Mouse (Mus musculus) embryonic stem cell, embryonic (primary cell): Measurements from ENCODE around the gene Rbbp4.

Experiments used
- CTCF ChIA-PET, 4 experiments: fragments of 300-600 bp in 2 of 4; fragments of 350-600 bp in 2 of 4; sonication (Branson Sonifier 250); formaldehyde crosslinking; loops; one replicate each; lab custom pipeline; 2022; ENCODE audit warnings: inconsistent platforms in 2 of 4; lab: Charles Lee
- POLR2A ChIA-PET, 4 experiments: fragments of 300-600 bp in 2 of 4; fragments of 350-600 bp in 2 of 4; sonication (Branson Sonifier 250); formaldehyde crosslinking; loops; one replicate each; lab custom pipeline; 2022; ENCODE audit warnings: antibody characterized with exemption in 4 of 4, inconsistent platforms in 1 of 4; lab: Charles Lee

The Rbbp4 gene

DNA sequence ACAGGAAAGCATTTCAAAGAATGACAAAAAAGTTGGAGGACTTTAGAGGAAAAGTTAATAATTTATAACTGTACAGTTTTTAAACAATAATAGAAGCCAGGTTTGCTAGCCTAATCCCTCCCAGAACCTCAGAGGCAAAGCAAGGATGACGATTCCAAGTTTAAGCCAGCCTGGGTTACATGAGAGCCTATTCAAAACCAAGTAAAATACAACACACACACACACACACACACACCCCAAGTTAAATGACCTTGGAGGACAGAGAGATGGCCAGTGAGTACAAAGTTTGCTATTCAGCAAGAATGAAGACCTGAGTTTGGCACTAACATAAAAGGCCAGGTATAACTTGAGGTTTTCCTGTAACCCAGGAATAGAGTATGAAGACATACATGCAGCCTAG, 9.0 kb downstream of the Rbbp4 start:
- CTCF ChIA-PET, result interaction anchor here in 2 of 4 experiments (0.7 kb wide), 2 partner anchors 17 to 52 kb away, joined by 3 to 4 read pairs; no protein-coding TSS in a partner anchor
- POLR2A ChIA-PET, result interaction anchor here (0.6 to 1.4 kb wide), 10 partner anchors 8 to 136 kb away, joined by 3 to 6 read pairs (median 4); partner anchors contain the start of gene Rbbp4 (in 2 of the 4)

DNA sequence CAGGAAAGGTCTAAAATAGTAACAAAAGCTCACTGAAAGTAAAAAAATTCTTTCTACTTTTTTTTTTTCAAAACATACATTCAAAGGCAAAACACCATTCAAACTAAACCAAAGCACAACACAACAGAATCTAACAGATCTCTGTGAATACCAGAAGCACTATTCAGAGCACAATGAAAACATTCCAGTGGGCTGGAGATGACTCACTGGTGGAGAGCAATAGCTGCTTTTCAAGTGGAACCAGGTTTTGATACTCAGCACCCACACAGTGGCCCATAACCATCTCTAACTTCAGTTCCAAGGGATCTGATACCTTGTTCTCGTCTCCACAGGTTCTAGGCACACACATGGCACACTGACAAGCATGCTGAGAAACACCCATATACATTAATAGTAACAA, 10.4 kb downstream of the Rbbp4 start:
- POLR2A ChIA-PET, result interaction anchor here in 2 of 4 experiments (1.0 to 1.7 kb wide), 5 partner anchors 10 to 18 kb away, joined by 3 to 5 read pairs (median 3); partner anchors contain the start of gene Rbbp4 (in 1 of the 2)
- CTCF ChIA-PET, result no interaction called here

DNA sequence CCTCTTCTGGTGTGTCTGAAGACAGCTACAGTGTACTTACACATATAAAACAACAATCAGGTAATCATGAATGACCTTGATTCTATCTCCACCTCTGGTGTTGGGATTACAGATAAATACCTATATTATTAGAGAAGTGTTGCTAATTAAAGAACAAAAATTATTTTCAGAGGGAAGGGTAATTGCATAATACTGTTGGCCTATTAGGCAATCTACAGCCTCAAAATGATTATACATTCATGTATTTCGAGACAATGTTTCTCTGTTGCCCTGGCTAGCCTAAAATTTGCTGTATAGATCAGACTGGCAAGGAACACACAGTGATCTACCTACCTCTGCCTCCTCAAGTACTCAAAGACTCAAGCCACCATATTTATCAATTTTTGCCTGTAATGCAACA, 11.7 kb downstream of the Rbbp4 start:
- CTCF ChIA-PET, result interaction anchor here in 1 of 4 experiments (0.6 kb wide), 1 partner anchor 307 kb away, joined by 3 read pairs; no protein-coding TSS in a partner anchor

DNA sequence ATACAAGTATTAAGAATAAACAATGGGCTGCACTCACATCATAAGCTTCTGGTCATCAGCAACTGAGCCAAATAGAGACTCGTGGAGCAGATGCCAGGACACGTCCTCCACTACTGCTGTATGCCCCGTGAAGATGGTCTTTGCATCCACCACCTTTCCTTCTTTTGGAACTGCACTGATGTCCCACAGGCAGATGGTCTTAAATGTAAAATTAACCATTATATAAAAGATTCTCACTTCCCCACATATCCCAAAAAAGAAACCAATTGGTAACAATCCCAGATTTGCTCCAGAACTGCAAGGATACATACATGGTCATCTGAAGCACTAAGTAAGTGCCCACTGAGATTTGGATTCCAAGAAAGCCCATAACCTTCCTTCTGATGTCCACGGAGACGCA, 13.1 kb downstream of the Rbbp4 start:
- ChIA-PET POLR2A (interaction anchor here in 1 of 4 experiments (0.6 to 1.0 kb wide), 2 partner anchors 9 to 27 kb away, joined by 3 to 8 read pairs; no protein-coding TSS in a partner anchor), CTCF (interaction anchor here in 1 of 4 experiments (0.6 kb wide), 1 partner anchor 48 kb away, joined by 4 read pairs; no protein-coding TSS in a partner anchor)

More for the DNA sequence above, 11.7 kb downstream of the Rbbp4 start:
- POLR2A ChIA-PET, result interaction anchor here in 2 of 4 experiments (0.6 to 1.7 kb wide), 6 partner anchors 9 to 127 kb away, joined by 3 to 4 read pairs (median 3); no protein-coding TSS in a partner anchor

DNA sequence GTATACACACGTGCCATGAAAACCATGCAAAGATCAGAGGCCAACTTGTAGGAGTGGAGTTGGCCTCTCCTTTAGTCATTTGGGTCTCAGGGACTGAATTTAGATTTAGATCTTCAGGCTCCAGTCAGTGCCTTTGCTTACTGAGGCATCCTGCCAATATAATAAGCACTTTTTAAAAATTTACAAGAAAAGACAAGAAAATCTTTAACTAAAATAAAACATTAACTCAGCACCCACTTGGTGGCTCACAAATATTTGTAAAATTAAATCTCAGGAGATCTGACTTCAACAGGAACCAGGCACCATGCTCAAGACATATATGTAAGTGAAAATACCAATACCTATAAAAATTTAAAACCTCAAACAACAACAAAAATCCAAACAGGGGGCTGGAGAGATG, 14.3 kb downstream of the Rbbp4 start:
- POLR2A ChIA-PET, result interaction anchor here in 2 of 4 experiments (0.6 to 24.2 kb wide), 4 partner anchors 8 to 102 kb away, joined by 3 to 320 read pairs (median 4); partner anchors contain the start of gene Sync (in 1 of the 2)
- CTCF ChIA-PET, result interaction anchor here in 1 of 4 experiments (0.6 kb wide), 1 partner anchor 19 kb away, joined by 3 read pairs; no protein-coding TSS in a partner anchor

DNA sequence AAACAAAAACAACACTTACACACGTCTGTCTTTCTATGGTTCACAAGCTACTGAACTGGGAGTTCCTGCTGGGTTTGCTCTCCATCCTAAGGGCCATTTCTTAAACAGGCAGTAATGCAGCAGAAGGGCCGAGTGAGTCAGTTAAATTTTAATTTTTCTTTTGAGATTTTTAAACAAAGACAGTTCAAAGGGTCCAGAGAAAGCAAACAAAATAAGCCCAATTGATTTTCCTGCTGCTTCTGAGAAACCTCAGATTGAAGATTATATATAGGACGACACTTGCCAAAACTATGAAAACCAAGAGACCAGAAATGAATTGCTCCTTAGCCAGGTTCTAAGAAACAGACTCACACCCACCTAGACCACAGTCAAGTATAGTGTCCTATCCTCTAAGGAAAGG, 21.3 kb downstream of the Rbbp4 start:
- ChIA-PET CTCF (no interaction called here), POLR2A (interaction anchor here in 3 of 4 experiments (0.5 to 24.2 kb wide), 10 partner anchors 11 to 186 kb away, joined by 3 to 320 read pairs (median 7); partner anchors contain the start of genes Rbbp4 (in 2 of the 3), Sync (in 1 of the 3) and Zbtb8os (in 1 of the 3))

DNA sequence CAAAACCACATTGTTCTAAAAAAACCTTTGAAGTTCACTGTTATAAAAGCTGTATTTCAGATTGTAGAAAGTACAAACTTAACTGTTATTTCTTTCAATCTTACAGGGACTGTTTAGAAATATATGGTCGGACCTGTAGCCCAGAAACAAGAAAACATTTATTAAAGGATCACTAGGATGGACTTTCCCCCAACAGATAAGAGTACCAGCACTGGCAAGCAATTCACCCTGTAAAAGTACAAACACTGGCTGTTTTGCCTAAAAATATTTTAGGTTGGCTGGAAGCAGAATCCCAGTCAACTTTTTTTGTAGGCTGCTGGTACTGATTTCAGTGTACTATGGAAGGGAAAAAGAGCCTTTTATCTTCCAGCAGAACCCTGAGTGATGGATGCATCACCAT, 27.2 kb downstream of the Rbbp4 start:
- ChIA-PET POLR2A (interaction anchor here in 3 of 4 experiments (0.8 to 27.3 kb wide), 10 partner anchors 1 to 177 kb away, joined by 3 to 320 read pairs (median 6); partner anchors contain the start of genes Bsdc1 (in 1 of the 3), C77080 (in 1 of the 3) and Sync (in 1 of the 3)), CTCF (interaction anchor here in 1 of 4 experiments (0.7 kb wide), 1 partner anchor 14 kb away, joined by 3 read pairs; no protein-coding TSS in a partner anchor)

DNA sequence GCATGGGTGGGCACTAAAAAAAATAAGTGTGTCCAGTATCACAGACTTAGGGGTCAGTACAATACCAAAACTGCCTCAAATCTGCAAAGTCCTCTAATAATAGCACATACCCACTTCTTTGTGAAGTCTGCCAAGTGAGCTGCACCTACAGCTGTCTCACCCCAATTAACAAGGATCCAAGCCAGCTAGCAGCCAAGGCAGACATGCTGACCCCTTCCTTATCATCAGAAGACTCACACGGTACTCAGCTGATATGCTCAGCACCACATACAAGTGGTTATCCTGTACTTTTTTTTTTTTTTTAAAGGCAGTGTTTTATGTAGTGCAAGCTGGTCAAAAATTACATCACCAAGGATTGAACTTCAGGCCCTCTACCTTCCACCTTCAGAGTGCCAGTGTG, 30.9 kb downstream of the Rbbp4 start:
- POLR2A ChIA-PET, result interaction anchor here in 2 of 4 experiments (0.7 to 27.3 kb wide), 7 partner anchors 4 to 1510 kb away, joined by 3 to 320 read pairs (median 3); partner anchors contain the start of gene Sync (in 1 of the 2)
- CTCF ChIA-PET, result interaction anchor here in 1 of 4 experiments (1.3 kb wide), 1 partner anchor 14 kb away, joined by 3 read pairs; no protein-coding TSS in a partner anchor

DNA sequence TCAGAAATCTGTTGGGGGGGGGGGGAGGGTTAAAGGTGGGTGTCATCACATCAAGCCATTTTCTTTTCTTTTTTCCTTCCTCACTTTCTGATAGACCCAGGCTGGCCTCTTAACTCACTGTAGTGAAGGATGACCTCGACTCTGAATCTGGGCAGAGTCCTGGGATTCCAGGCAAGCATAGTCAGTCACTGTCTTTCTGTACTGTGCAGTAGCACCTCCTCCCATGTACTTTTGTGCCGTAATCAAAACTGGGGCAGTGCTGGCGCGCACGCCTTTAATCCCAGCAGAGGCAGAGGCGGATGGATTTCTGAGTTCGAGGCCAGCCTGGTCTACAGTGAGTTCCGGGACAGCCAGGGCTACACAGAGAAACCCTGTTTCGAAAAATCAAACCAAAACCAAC, 31.4 kb downstream of the Rbbp4 start:
- CTCF ChIA-PET, result interaction anchor here in 1 of 4 experiments (1.3 kb wide), 1 partner anchor 14 kb away, joined by 3 read pairs; no protein-coding TSS in a partner anchor

DNA sequence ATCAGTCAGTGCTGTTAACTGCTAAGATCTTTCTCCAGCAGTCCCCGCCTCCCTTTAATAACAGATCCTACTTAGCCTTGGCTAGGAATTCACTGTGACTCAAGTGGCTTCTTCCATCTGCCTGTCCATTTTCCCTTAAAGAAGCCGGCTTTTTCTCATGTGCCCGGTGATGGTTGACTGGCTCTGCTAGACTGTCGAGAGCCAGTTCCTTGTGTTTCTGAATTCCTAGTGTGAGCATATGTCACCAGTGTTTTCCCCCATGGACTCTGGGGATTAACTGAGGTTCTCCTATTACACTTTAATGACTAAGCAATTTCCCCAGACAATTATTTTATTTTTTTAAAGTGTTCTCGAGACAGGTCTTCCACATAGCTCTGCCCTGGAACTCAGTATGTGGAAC, 31.8 kb downstream of the Rbbp4 start:
- ChIA-PET POLR2A (interaction anchor here in 3 of 4 experiments (0.6 to 27.3 kb wide), 9 partner anchors 5 to 253 kb away, joined by 3 to 320 read pairs (median 3); partner anchors contain the start of genes Bsdc1 (in 1 of the 3) and Sync (in 1 of the 3)), CTCF (interaction anchor here in 1 of 4 experiments (1.3 kb wide), 1 partner anchor 13 kb away, joined by 3 read pairs; no protein-coding TSS in a partner anchor)

More for the DNA sequence above, 31.4 kb downstream of the Rbbp4 start:
- POLR2A ChIA-PET, result interaction anchor here in 3 of 4 experiments (0.6 to 27.3 kb wide), 9 partner anchors 5 to 252 kb away, joined by 3 to 320 read pairs (median 3); partner anchors contain the start of genes Bsdc1 (in 1 of the 3) and Sync (in 1 of the 3)

DNA sequence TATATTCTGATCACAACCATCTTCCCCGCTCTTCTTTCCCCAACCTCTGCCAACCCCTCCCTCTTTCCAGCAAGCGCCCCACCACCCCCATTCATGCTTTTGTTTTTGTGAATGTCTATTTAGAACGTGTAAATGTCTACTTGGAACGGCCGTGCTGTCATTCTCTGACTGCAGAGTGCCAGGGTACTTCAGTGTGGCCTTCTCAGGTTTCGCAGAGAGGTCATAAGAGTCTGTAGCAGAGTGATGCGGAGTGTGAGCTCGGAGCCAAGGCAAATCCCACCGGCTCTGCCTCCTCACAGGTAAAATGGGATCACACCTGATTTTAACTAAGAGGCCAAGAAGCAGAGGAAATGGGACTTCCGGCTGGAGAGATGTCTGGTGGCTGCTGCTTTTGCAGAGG, 36.0 kb downstream of the Rbbp4 start:
- ChIA-PET POLR2A (interaction anchor here in 3 of 4 experiments (0.7 to 27.3 kb wide), 13 partner anchors 5 to 169 kb away, joined by 3 to 320 read pairs (median 4); partner anchors contain the start of gene Sync (in 1 of the 3)), CTCF (interaction anchor here in 3 of 4 experiments (0.5 to 2.2 kb wide), 7 partner anchors 13 to 374 kb away, joined by 3 to 5 read pairs (median 3); partner anchors contain the start of gene Bsdc1 (in 1 of the 3))

DNA sequence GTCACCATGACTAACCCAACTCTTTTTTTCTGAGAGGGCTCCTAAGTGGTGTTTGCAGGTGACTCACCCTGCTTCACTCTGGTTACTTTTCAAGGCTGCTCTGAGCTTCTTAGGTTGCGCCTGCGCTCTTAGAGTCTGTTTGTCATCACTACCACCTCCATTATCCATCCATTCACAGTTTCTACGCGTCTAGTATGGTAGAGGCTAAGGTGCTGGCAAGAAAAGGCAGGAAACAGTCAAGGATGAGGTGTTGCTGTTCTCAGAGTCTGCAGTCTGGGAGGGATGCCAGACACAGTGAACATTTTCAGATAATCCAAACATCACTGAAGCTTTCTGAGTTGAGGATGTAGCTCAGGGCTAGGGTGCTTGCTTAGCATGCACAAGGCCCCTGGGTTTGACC, 37.4 kb downstream of the Rbbp4 start:
- ChIA-PET POLR2A (interaction anchor here (0.5 to 27.3 kb wide), 26 partner anchors 4 to 240 kb away, joined by 3 to 320 read pairs (median 4); partner anchors contain the start of genes Bsdc1 (in 1 of the 4), Marcksl1 (in 1 of the 4) and Sync (in 1 of the 4)), CTCF (interaction anchor here in 3 of 4 experiments (0.8 to 2.2 kb wide), 12 partner anchors 8 to 185 kb away, joined by 3 to 9 read pairs (median 4); partner anchors contain the start of gene Sync (in 1 of the 3))

DNA sequence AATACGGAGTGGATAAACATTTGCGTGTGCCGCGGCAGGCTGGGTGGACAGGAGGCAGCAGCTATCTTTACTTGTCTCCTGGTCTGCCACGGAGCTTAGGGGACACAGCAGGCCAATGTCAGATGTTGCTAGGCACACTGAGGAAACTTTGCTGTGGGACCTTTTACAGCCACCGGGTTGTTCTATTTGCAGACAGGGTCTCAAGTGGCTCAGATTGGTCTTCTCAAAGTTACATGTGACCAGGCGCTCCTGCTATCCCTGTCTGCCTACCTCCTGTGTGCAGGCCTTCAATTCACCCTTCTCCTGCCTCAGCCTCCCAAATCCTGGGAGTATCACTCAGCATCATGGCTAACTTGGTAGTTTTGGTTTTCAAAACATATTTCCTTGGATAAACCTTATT, 39.1 kb downstream of the Rbbp4 start:
- ChIA-PET CTCF (interaction anchor here in 2 of 4 experiments (0.5 to 1.3 kb wide), 3 partner anchors 8 to 313 kb away, joined by 3 read pairs; no protein-coding TSS in a partner anchor), POLR2A (interaction anchor here in 2 of 4 experiments (0.5 to 27.3 kb wide), 13 partner anchors 10 to 165 kb away, joined by 3 to 320 read pairs (median 4); partner anchors contain the start of gene Bsdc1 (in 1 of the 2))

DNA sequence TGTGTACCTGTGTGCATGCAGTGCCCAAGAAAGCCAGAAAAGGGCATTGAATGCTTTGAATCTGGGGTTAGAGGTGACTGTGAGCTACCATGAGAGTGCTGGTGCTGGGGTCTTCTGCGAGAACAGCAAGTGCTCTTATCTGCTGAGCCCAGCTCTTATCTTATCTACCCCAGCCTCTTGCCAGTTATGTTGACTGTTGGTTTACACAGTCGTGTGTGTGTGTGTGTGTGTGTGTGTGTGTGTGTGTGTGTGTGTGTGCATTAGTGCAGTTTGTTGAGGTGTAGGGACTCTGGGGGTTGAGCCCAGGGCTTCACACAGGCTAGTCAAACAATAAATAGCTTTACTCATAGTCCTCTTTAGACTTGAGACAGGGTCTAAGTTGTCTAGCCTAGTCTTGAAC, 40.0 kb downstream of the Rbbp4 start:
- CTCF ChIA-PET, result interaction anchor here in 3 of 4 experiments (0.7 to 1.3 kb wide), 8 partner anchors 18 to 381 kb away, joined by 3 to 4 read pairs (median 3); no protein-coding TSS in a partner anchor
- POLR2A ChIA-PET, result interaction anchor here in 3 of 4 experiments (0.6 to 27.3 kb wide), 22 partner anchors 8 to 166 kb away, joined by 3 to 320 read pairs (median 4); partner anchors contain the start of genes Bsdc1 (in 2 of the 3), S100pbp (in 1 of the 3) and Yars (in 1 of the 3)

DNA sequence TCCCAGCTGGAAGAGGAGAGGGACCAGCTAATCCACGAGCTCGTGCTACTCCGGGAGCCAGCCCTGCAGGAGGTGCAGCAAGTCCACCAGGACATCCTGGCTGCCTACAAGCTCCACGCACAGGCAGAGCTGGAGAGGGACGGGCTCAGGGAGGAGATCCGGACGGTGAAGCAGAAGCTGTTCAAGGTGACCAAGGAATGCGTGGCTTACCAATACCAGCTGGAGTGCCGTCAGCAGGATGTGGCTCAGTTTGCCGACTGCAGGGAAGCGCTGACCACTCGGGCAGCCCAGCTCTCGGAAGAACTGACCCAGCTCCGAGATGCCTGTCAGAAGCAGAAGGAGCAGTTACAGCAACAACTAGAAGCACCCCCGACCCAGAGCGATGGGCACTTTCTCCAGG, 41.5 kb downstream of the Rbbp4 start:
- CTCF ChIA-PET, result interaction anchor here (0.8 to 2.3 kb wide), 12 partner anchors 14 to 181 kb away, joined by 3 to 9 read pairs (median 4); no protein-coding TSS in a partner anchor
- POLR2A ChIA-PET, result interaction anchor here (0.6 to 27.3 kb wide), 49 partner anchors 11 to 331 kb away, joined by 3 to 320 read pairs (median 4); partner anchors contain the start of genes Bsdc1 (in 2 of the 4), S100pbp (in 2 of the 4), Yars (in 2 of the 4) and C77080 (in 1 of the 4)

DNA sequence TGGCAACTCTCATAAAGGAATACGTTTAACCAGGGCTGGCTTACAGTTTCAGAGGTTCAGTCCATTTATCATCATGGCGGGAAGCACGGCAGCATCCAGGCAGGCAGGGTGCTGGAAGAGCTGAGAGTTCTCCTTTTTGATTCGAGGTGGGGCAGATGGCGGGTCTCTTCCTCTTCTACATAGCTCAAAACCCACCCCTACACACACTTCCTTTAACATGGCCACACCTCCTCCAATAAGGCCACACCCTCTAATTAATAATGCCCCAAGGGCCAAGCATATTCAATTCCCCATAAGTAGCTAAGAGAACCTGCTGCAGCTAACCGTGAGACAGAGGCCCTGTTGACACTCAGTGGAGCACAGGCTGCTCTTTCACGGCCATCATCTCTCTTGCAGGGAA, 42.3 kb downstream of the Rbbp4 start:
- ChIA-PET CTCF (interaction anchor here (0.5 to 2.3 kb wide), 10 partner anchors 17 to 202 kb away, joined by 3 to 9 read pairs (median 4); no protein-coding TSS in a partner anchor), POLR2A (interaction anchor here in 3 of 4 experiments (0.5 to 27.3 kb wide), 39 partner anchors 10 to 330 kb away, joined by 3 to 320 read pairs (median 4); partner anchors contain the start of genes S100pbp (in 2 of the 3), Yars (in 2 of the 3), Bsdc1 (in 1 of the 3) and C77080 (in 1 of the 3))

DNA sequence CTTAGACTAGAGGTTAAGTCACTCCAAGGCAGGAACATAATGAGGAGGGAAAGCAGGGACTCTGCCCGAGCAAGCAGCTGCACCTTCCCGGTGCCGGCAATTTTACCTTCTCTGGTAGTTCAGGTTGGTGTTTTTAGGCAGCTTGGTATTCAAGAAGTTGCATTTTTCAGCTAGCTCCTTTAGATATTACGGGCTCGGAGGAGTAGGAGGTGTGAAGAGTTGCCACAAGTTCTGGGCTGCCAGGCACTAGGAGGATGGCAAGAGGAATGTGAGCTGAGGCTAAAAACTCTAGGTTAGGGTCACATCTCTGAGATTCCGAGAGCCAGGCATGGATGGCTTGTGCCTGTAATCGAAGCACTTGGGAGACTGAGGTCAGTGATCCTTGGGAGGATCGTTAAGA, 45.5 kb downstream of the Rbbp4 start:
- ChIA-PET CTCF (interaction anchor here in 2 of 4 experiments (0.6 to 1.3 kb wide), 5 partner anchors 8 to 155 kb away, joined by 3 to 4 read pairs (median 3); no protein-coding TSS in a partner anchor), POLR2A (interaction anchor here in 2 of 4 experiments (0.6 to 27.3 kb wide), 7 partner anchors 17 to 223 kb away, joined by 3 to 320 read pairs (median 4); partner anchors contain the start of genes S100pbp (in 1 of the 2) and Yars (in 1 of the 2))
